Mouse (Mus musculus) megakaryocyte, adult 5-6 weeks (primary cell): ENCODE measurements around the gene Cyb5r3. TPM values are rescaled to one million over a fixed set of nuclear protein-coding genes. Genes with fewer than 3 reads are reported as not detected.
"Not testable (repeated sequence)": the region's sequence is repeated elsewhere in the genome, so short reads cannot be mapped to it uniquely, and the experiment has no call there.

Experiments
- ATAC-seq: 2 replicates; pipeline ENCODE4 v1.8.0; 2016; ENCODE audit warnings: mild to moderate bottlenecking, inconsistent platforms; ENCODE audit not compliant: poor library complexity, severe bottlenecking
- total RNA-seq, 2 experiments: library from RNA; stranded (forward) in 1 of 2; stranded (reverse) in 1 of 2; fragments of 153-499, 151-499 nt in 1 of 2; fragments of 221-1000, 200-1000 nt in 1 of 2; gene quantifications; 2 replicates each; pipeline versions ENCODE4 v1.2.3 to v1.2.4; 2015 to 2017

Cyb5r3 gene
- total RNA-seq, 2 experiments from 2014 or later, result 21.0 to 42.8 TPM

DNA sequence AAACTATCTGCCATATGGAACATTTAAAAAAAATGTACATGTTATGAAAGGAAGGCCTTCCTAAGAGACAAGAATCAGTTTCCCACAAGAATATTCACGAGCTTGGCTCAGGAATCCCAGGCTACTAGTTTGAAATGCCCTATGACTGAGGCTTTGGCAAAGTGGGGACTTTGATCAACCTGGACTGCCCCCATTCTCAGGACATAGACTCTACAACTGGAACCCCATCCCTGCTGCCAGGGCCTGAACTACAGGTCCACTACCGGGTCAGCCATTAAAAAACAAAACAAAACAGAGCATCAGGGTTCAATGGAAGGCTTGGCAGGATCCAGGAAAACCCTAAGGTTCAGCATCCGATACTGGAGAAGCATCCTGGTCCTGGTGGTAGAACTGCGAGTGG lies 21.7 kb downstream of the Cyb5r3 start:
- no peak for ATAC-seq

DNA sequence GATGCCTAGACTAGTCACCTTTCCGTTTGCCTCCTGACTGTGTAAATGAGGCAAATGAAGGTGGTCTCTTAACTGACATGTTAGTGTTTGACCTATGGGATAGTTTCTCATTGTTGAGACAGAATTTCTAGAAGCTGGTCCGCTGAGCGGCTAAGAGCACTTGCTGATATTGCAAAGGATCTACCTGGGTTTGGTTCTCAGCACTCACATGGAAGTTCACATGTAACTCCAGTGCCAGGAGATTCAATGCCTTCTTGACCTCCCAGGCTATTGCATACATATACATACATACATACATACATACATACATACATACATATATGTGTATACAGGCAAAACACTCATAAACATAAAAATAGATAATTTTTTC lies 22.3 kb downstream of the Cyb5r3 start:
- no peak for ATAC-seq

DNA sequence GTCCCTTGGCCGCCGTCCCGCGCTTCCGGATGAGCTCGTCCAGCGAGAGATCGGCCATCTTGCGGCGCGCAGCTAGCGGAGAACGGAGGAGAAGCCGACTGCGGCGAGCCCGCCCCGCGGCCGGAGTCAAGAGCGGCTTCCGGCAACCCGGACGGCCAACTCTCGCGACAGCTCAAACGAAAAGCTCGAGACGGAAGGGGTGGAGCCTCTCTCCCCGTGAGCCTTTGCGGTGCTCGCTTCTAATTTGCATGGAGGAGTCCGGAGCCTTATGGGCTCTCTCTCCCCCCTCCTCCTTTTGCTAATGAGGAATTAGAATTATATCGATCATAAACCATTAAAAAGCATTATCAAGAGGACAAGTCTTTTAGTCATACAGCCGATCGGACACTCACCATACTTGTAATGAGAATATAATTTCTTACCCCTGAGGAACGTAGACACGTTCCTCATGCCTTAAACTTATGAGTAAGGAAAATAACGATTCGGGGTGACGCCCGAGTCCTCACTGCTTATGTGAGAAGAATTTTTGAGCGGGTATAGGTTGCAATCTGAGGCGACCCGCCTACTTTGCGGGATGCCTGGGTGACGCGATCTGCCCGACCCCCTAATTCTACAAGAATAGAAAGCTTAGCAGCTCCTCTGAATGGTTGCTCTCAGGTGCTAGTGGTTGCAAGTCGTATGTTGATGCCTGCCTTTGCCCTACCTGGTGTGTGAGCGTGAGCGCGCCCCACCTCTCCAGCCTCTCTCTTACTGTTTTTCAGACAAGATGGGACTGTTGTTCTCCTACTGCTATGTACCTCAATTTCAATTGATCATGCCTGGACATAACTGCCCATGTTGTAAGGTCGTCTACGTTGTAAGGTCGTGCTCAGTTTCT lies 23.0 kb downstream of the Cyb5r3 start, which contains the start of gene Poldip3:
Gene Poldip3, minus strand, starts transcription at position 189 of the 877 bp plus-strand sequence.
- ATAC-seq, result peak; percentile 84

DNA sequence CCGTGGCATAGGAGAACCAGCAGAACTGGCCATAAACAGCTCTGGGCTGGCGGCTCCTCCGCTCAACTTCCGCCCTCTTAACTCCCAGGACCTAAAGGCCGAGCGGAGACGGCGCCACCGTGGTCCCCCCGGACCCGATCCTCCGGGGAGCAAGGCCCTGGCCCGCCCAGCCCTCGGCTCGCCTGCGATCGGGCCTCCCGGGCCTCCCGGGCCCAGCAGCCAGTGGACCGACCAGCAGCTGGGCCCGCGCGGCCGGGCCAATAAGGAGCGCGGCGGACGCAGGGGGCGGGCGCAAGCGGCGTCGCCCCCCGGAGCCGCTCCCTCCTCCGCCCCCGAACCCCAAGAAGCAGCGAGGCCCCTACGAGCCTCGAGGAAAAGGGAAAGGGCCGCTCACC lies 23.6 kb downstream of the Cyb5r3 start:
- peak; percentile 23 for ATAC-seq

DNA sequence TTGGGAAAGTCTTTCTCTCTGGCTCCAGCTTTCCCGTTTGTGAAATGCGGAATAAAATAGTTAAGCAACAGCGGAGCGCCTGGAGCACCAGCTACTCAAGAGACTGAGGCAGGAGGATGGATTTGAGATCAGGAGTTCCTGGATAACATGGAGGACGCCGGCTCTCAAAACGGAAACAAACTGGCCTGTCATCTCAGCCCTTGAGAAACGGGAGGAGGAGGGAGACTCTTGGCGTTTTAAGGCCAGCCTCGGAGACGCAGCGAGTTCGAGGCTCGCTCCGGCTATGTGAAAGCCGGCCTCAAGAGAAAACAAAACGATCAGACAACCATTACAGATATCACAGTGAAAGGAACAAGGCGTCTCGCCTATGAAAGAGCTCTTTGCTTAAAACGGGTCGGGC lies 24.0 kb downstream of the Cyb5r3 start:
- no peak for ATAC-seq

DNA sequence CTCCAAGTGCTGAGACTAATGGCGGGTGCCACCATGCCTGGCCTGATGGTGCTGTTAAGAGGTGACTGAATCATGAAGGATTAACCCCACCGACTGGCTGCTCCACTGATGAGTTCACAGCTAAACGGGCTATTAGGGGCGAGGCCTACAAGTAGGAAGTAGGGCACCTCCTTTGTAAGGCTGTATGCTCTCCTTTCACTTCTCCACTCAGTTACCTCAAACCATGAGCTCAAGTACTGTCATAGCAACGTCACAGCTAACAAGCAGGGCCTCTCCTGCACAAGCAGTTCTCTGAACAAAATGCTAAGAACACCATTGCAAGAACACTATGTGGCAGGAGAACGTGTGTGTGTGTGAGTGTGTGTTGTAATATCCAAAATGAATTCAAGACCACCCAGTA lies 26.9 kb downstream of the Cyb5r3 start:
- ATAC-seq, result peak; percentile 17

DNA sequence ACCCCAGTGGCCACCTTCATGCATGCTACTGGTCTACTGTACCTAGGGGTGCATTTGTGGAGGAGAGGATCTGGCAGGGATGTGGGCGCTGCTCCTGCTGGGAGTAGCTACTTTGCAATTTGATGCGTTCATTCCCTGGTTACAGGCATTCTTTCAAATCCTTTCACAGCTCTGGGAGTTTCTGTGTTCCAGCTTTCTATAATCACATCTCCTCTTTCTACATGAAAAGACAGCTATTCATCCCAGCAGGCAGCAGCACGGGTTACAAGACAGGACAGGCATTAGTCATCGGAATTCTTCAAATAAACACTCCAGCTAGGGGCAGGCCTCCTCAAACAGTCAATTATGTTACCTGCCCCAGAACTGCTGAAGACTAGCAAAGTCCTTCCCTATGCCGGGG lies 29.5 kb downstream of the Cyb5r3 start:
- no peak for ATAC-seq

DNA sequence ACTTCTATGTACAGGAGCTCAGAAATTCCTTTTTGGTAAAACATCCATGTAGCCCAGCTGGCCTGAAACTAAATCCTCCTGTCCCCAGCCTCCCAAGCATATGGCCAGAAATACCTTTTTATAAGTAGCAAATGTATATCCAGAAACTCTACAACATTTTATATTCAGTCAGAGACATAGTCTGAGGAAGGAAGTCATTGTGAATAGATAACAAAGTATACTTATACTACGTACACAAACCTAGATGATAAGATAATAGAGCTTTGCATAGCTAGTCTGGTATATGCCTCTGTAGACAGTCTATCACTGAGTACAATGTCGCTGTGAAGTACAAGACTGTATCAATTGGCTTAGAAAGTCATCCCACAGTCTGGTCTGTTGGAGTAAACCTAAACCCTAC lies 36.7 kb downstream of the Cyb5r3 start:
- ATAC-seq, result no peak

DNA sequence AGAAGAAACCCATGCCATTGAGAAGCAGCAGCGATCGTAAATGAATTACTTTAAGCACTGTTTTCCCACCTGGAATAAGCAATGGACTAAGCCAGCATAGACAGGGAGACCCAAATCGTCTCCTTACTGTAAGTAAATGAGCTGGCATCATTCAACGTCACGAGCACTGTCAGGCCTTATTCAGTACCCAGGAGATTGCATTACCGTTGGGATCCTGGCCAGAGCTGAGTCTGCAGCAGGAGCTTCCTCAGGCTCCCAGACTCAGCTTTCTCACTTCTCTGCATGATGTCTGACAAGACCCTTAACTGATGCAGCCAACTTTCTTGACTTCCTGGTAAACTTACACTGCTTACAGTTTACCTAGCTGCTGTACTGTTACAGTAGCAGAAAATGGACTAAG lies 37.7 kb downstream of the Cyb5r3 start:
- no peak for ATAC-seq

DNA sequence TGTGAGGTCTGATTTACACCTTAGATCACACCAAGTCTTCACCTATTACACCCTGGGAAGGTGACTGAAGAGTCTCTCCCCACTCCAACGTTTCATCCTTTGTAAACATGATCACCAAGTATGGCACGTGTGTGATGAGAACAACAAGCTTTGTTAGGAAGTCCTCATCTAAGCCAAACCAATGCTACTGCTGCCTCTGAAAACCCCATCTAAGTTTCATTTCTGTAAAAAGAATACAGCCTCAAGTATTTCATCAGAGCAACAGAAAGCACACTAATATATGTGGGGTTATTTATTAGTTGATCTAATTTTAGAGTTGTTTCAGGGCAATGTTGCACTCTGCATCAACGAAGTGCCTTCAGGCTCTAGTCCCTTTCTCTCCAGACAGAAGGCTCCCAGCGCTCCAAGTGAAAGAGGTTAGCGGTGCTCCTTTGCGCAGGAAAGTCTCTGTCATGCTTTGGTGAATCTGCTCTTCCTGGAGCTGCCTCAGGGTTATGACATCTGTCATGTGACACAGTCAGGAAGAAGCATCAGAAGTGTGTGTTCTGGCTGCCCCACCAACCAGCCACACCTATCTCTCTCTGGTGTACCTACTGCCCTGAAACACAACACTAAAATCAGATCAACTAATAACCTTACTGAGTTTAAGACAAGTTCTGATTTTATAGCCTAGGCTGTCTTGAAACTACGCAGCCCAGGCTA lies 42.7 kb downstream of the Cyb5r3 start:
- ATAC-seq, result peak; percentile 59

DNA sequence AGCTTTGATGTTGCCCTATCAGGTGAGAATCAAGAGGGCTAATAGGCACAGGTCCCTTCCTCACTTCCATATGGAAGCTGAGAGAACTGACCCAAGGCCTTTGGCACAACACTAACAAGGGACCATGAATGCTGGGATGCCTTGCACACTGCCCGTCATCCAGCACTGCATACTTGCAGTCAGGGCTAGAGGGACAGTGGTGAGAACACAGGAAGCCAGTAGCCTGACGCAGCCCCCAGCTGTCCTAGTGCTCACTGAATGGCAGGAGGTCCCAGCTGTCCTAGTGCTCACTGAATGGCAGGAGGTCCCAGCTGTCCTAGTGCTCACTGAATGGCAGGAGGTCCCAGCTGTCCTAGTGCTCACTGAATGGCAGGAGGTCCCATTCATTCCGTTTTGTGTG lies 45.4 kb downstream of the Cyb5r3 start:
- ATAC-seq, result not testable (repeated sequence)

DNA sequence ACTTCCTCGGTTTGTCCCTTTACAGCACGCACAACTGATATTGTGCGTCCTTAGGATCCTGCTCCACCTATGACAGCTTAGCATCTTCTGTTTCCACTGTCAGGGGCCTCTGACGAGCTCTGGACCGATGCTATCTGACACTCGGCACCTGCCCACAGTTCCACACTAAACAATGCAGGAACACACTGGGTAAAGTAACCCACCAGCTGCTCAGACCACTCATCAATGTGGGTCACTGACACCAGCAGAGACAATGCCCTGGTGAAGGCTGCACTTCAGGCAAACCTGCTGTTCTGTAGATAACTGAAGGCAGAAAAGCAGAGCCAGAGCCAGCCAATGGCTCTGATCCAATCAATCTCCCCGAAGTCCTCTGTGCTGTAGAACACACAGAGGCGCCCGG lies 45.8 kb downstream of the Cyb5r3 start:
- no peak for ATAC-seq

DNA sequence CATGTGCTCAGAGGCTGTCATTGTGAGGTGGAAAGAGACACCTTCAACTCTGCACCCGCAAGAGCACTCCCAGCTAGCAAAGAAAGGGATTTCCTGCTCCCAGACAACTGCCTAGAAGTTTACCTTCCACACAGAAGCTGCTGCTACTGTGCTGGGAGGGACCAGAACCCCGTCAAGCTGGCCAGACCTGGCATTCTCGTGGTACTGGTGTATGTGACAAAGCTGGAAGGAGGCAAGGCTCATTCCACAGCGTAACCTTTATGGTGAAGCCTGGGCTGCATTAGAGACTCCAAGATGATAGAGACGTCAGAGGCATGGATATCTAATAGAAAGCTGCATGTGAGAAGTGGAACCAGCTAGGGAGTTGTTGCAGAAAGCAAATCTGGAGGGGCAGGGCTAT lies 47.8 kb downstream of the Cyb5r3 start:
- no peak for ATAC-seq

DNA sequence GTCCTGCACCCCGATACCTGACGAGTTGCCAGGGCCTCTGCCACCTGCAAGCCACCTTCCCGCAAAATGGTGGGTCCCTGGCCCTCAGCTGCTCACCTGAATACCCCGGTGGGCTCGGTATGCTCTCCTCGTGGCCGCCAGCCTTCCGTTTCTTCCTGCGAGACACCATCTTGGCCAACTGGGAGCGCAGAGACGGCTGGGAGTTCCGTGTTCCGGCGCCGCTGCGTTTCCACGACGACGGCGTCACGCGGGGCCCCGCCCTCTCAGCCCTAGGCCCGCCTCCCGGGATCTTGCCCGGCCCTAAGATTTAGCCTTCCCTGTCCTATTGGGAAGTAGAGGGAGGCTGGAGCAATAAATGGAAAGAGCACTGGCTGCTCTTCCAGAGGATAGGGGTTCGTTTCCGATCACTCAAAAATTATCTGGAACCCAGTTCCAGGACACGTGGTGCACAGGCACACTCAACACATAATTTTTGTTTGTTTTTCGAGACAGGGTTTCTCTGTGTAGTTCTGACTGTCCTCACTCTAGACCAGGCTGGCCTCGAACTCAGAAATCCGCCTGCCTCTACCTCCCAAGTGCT lies 49.7 kb downstream of the Cyb5r3 start, which contains the start of gene Rrp7a:
Gene Rrp7a, minus strand, starts transcription at position 236 of the 580 bp plus-strand sequence.
- ATAC-seq, result peak; percentile 99

DNA sequence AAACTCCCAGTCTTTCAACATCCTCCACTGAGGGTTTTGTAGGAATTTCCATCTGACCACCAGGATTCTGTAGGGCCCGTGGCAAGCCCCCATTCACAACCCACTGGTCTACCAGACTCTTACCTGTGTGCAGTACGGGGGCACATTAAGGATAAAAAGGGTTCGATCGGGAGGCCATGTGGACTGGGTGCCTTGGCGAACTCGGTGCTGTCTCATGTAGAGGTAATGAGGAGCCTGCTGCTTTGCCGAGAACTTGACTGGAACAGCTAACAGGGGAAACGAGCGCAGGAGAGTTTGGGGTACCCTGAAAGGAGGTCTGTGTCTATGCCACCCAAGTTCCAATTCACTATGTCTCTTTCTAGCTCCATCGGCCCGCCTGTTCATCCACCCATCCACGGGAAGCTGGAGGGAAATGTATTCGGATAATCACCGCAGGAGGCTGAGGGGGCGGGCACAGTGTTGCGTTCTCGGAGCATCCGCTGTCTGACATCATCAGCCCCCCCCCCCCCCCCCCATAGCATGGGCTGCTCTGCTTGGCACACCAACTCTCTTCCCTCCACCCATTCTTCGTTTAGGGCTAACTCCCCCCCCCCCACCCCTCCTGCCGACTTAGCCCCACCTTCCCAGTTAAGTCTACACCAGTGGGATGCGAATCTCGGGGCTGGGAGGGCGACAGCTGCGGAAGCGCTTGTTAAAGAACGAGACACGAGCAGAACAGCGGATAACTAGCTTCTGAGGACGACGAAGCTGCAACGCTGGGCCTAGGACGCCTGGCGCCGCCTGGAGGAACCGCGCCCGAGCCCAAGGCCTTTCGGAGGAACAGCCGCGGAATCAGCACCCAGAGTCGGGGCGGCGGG lies 50.5 kb downstream of the Cyb5r3 start:
- peak; percentile 51 for ATAC-seq

DNA sequence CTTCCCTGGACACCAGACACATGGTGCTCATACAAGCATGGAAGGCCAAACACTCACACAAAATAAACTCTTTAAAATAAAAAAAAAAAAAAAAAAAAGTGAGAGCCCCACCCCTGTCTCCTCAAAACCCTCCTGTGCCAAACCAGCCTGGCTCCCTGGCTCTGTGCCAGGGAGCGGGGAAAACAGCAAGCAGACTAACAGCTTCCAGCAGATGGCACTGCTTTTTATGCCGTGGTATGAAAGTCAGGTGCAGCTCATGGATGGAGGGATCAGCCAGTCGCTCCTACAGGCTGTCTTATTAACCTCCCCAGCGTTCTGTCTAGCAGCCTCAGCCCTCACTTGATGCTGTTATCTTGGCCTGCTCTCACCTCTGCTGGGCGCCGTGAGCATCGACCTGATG lies 54.0 kb downstream of the Cyb5r3 start:
- ATAC-seq, result no peak

DNA sequence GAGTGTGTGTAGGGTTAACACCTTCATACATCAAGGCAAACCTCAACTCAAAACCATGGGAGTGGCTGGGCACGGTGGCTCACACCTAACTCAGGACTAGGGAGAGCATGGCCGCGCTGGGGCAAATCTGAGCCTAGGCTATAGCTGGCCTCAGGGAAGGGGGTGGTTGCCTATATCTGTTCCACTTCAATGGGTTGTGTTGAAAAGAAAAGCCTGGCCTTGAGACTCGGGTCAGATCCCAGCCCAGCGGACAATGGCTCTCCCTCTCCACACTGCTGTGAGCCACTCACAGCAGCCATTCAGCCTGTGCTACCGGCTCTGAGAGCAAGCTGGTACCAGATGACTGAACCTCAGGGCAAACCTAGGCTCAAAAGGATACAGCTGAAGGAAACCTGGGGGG lies 57.3 kb downstream of the Cyb5r3 start:
- no peak for ATAC-seq

DNA sequence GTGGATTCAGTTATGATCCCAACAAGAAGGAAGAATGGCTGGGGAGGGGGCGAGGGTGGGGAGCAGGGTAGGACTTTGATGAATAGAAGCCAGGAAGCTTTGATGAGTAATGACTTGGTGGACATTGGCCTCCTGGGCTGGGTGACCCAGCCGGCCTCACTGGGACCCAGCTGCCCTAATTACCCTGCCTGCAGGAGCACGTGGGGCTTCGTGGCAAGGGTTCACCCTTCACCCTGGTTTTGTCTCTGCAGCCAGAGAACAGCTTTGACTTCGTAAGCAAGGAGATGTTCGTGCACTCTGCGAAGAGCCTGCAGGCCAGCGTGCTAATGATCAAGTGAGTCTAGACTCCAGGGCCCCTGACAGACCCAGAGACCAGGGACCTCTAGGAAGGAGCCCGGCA lies 58.3 kb downstream of the Cyb5r3 start:
- ATAC-seq, result no peak

DNA sequence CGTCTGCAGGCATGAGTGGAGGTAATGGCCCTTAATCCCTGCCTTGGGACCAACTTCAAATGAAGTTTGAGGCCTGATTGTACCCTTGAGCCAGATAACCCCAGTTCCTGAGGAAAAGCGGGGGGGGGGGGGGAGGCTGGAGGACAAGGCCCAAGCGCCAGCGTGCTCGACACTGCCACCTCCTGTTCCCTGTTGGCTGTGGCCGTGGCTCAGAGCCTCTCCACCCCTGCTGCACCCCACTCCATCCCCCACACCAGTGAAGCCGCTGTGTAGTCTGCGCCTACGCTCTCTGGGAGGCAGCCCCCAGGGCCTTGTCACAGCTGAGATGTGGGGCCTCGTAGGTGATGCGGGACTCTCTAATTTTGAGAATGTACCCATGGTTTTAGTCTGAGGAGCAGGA lies 59.5 kb downstream of the Cyb5r3 start:
- peak; percentile 86 for ATAC-seq

DNA sequence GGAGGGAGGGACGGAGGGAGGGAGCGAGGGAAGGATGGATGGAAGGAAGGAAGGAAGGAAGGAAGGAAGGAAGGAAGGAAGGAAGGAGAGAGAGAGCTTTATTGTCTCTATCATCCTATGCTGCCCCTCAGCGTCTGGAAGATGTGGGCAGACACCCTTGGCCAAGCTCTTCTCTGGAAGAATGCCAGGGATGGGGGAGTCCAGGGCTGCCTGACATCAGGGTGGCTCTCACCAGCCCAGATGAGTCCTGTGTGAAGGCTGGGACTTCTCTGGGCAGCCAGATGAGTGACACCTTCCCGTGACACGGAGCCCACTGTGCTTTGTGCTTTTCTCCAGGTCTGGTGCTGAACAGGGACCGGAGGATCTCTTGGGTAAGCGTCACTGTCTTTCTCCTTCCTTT lies 60.5 kb downstream of the Cyb5r3 start:
- ATAC-seq, result no peak

DNA sequence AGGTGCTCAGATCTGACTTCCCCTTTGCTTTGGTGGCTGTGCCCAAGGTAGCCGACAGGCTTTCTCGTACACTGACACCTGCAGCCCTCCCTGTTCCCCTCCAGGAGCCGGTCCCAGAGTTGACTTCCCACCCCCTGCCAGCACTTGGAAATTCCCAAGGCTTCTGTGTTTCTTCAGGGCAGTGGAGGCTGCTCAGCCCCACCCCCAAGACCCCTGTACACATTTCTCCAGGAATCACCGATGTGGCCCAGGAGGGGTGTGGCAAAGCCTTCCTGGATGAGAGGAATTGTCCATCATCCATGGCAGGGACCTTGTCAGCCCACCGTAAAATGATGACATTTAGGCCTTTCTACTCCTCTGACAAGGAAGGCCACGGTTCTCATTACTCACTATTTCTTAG lies 61.1 kb downstream of the Cyb5r3 start:
- no peak for ATAC-seq
